Mouse (Mus musculus) heart, adult 2 months (tissue): Measurements from ENCODE around the gene Olfm3.

ENCODE experiments used
- CTCF ChIP-seq: fragments of 200-600 bp; IDR thresholded peaks from 2 replicates; pipeline ENCODE4 v1.8.1; 2022; ENCODE audit warnings: antibody characterized with exemption, mild to moderate bottlenecking, moderate library complexity
- EP300 ChIP-seq: fragments of 200-500 bp; IDR thresholded peaks from 2 replicates; pipeline ENCODE4 v1.6.1; 2011; ENCODE audit warnings: low read depth, low read length, control low read depth; ENCODE audit not compliant: insufficient read depth
- POLR2A ChIP-seq: fragments of 200-500 bp; IDR thresholded peaks from 2 replicates; pipeline ENCODE4 v1.6.1; 2011; ENCODE audit warnings: mild to moderate bottlenecking, low read depth, low read length, control low read depth; ENCODE audit not compliant: insufficient read depth

GRCm38 (mm10) chr3:115088281-115088680, 184.4 kb downstream of the Olfm3 start:
- TF ChIP-seq POLR2A (no peak), CTCF (no peak), EP300 (no peak)
